Mouse (Mus musculus): ENCODE data around the gene Mad2l1. TPM values are rescaled to one million over a fixed set of nuclear protein-coding genes. Genes with fewer than 3 reads are reported as not detected.

The Mad2l1 gene
- 30.2 TPM for polyA plus RNA-seq (2014; fragmentation: Illumina TruSeq; extraction: RNeasy Lipid Tissue Mini Kit (QIAGEN cat#74804); ENCODE audit: low read depth, low replicate concordance)

GRCm38 (mm10) chr6:66535028-66535862 is at the start of gene Mad2l1:
TSS of gene Mad2l1 (plus strand) at chr6:66535390.

DNA sequence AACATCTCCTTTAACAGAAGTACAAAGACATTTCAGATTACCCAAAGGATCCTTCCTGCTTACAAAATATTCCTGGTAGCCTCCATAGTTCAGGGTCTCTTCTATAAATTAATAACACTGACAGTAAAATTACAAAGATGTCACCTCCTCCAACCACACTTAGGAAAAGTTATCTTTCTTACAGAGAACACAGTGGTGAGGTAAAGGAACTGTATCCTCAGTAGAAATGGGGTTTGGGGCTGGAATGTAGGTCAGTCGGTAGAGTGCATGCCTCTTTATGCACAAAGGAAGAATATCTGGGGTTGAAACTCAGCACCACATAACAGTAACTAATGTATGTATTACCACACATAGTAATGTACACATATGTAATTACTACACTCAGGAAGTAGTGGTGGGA is 24.8 kb downstream of the Mad2l1 start, which contains the start of gene Vmn1r32:
Gene Vmn1r32 (minus strand): TSS at position 101 of the 400 bp plus-strand sequence.

Other genes with a start within 250 kb of the Mad2l1 start
- not detected for gene Vmn1r32, start 24.7 kb downstream of the Mad2l1 start, polyA plus RNA-seq (2014; fragmentation: Illumina TruSeq; extraction: RNeasy Lipid Tissue Mini Kit (QIAGEN cat#74804); ENCODE audit: low read depth, low replicate concordance)
- gene Vmn1r33, start 82.9 kb downstream of the Mad2l1 start, polyA plus RNA-seq (2014; fragmentation: Illumina TruSeq; extraction: RNeasy Lipid Tissue Mini Kit (QIAGEN cat#74804); ENCODE audit: low read depth, low replicate concordance), result not detected
- not detected for gene Vmn1r34, start 108.5 kb downstream of the Mad2l1 start, polyA plus RNA-seq (2014; fragmentation: Illumina TruSeq; extraction: RNeasy Lipid Tissue Mini Kit (QIAGEN cat#74804); ENCODE audit: low read depth, low replicate concordance)
- gene Vmn1r35, start 150.5 kb downstream of the Mad2l1 start, polyA plus RNA-seq (2014; fragmentation: Illumina TruSeq; extraction: RNeasy Lipid Tissue Mini Kit (QIAGEN cat#74804); ENCODE audit: low read depth, low replicate concordance), result not detected
- gene Vmn1r36, start 183.8 kb downstream of the Mad2l1 start, polyA plus RNA-seq (2014; fragmentation: Illumina TruSeq; extraction: RNeasy Lipid Tissue Mini Kit (QIAGEN cat#74804); ENCODE audit: low read depth, low replicate concordance), result not detected
- gene Vmn1r37, start 194.0 kb downstream of the Mad2l1 start, polyA plus RNA-seq (2014; fragmentation: Illumina TruSeq; extraction: RNeasy Lipid Tissue Mini Kit (QIAGEN cat#74804); ENCODE audit: low read depth, low replicate concordance), result not detected
- not detected for gene Vmn1r38, start 247.2 kb downstream of the Mad2l1 start, polyA plus RNA-seq (2014; fragmentation: Illumina TruSeq; extraction: RNeasy Lipid Tissue Mini Kit (QIAGEN cat#74804); ENCODE audit: low read depth, low replicate concordance)

Measured in adrenal gland, adult 10 weeks (tissue).